Mouse (Mus musculus) stomach, postnatal 0 days (tissue): ENCODE results near the gene Cmbl.

Experiments used
- CTCF ChIP-seq: IDR thresholded peaks from 2 replicates; pipeline ENCODE4 v1.5.1; 2016; ENCODE audit warnings: antibody characterized with exemption, low read depth, mild to moderate bottlenecking, moderate library complexity
- EP300 ChIP-seq: optimal IDR thresholded peaks from 2 replicates; pipeline ENCODE3; 2016; ENCODE audit warnings: antibody characterized with exemption

GRCm38 (mm10) chr15:31570959-31571358 lies 5.8 kb downstream of the Cmbl start:
- TF ChIP-seq EP300 (no peak), CTCF (no peak)
